Mouse (Mus musculus) erythroid progenitor cell, adult 5-6 weeks (primary cell): ENCODE measurements around the gene Tldc1. TPM values are rescaled to one million over a fixed set of nuclear protein-coding genes. Genes with fewer than 3 reads are reported as not detected.

Experiments
- ATAC-seq: replicated peaks from 2 replicates; pipeline ENCODE4 v1.8.0; 2016; ENCODE audit warnings: moderate number of reproducible peaks, mild to moderate bottlenecking, moderate TSS enrichment, inconsistent platforms; ENCODE audit not compliant: poor library complexity, low FRiP score, severe bottlenecking
- total RNA-seq, 2 experiments: library from RNA; stranded (forward) in 1 of 2; stranded (reverse) in 1 of 2; fragments of 150-400 nt in 1 of 2; fragments of 186-747, 209-891 nt in 1 of 2; gene quantifications; 2 replicates each; pipeline versions ENCODE4 v1.2.3 to v1.2.4; 2015 to 2017; ENCODE audit warnings: low replicate concordance in 2 of 2

The Tldc1 gene
- total RNA-seq, 2 experiments from 2014 or later: 4.2 TPM; not detected in 1

- no peak for ATAC-seq
These were observed 27.1 kb upstream of the Tldc1 start for GRCm38 (mm10) chr8:119805275-119805674.

GRCm38 (mm10) chr8:119802592-119802991 lies 24.4 kb upstream of the Tldc1 start:
- no peak for ATAC-seq

- ATAC-seq: no peak
These were observed 23.0 kb upstream of the Tldc1 start for GRCm38 (mm10) chr8:119801168-119801567.

DNA sequence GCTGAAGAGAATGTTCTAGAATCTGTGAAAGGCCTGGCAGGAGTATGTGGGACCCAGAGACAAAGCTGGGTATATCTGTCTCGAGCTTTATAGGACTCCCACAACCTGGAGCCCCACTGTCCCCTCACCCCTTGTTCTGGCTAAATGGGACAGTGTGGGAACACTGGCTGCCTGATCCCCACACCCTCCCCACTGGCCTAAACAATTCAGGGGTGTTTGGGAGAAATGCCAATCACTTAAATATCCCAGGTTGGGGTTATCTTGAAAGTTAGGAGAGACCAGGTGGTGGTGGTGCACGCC lies 20.7 kb upstream of the Tldc1 start:
- ATAC-seq: no peak

DNA sequence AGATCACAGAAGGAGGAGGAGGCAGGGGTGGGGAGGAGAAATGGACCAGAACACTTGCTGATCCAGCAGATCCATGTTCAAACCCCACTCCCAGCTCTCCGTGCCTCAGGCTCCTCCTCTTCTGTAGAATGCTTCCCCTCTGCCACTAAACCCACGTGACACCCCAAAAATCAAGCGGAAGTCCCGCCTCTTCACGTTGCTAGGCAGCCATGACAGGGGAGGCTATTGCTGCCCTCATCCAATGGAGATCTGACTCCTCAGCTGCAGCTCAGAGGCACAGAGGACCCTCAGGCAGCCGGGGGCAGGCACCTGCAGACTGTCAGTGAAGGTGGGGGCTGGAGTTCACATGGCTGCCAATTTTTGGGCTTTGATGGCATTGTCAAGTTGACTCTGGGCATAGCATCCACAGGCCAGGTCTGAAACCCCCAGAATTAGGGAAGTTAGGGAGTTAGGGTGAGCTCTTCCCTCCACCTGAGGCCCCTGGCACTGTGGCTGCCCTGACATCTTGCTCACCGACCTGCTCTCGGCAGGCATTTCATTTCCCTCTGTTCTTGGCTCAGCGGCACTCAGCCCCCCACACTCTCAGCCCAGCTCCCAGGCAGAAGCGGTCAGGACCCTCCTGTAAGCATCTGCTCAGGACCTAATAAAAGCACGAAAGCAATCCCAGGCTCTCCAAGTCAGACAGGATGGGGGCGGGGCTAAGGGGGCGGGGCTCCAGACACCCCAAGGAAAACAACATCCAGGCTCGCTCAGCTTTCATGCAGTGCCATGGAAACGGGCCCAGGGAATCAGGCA lies 20.2 kb upstream of the Tldc1 start:
- ATAC-seq: no peak

DNA sequence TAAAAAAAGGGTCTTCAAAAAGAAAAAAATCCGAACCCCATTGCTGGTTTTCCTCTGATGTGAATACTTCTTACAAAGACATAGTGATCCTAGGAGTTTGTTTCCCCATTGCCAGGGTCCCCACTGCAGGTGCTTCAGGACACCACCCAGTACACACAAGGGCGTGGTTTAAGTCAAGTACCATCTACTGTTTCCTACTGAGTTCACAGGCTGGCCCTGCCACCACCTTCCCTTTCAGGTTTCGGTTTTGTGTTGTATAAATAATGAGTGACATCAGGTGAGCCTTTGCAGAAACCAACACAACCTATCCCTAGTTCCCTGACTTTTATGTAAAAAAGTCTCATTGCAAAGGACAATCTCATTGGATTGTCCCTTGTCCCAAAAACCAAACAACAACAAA lies 17.4 kb upstream of the Tldc1 start:
- no peak for ATAC-seq

GRCm38 (mm10) chr8:119794689-119795088 lies 16.5 kb upstream of the Tldc1 start:
- ATAC-seq: no peak

DNA sequence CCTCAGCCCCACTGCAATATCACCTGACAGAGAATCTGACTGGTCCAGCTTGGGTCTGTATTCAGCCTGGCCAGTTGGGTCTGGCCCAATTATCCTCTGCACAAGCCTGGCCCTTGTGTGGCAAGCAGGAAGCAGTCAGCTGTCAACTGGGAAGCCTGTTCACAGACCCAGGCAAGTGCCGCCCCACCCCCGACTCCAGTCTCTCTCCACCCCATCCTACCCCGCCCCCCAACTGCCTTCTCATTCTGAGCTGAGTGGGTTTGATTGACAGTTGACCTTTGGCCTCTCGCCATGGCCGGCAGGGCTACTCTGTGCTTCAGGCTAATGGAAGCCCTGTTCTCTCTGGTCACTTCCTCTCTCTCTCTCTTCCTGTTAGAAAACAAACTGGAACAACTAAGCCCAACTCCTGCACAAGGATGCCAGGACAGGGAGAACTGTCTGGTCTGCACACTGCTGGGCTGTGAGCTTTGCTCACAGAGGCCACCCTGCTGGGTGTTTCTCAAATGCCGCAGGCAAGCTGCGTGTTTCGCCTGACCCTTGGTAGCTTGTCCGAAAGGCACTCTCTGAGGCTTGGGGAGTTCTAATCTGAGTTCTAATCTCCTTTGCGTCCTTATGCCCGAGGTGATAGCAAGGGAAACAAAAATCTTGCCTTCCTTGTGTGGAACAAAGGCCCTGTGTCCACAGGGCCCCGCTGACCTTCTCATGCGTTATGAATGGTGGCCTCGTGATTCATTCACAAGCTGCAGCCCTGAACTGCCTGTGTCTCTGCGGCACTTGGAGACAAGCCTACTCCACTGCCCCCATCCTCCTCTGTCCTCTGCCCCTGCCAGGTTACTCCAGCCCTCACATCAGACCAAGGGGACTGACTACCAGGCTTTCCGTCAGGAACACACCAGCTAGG lies 13.8 kb upstream of the Tldc1 start:
- ATAC-seq: no peak

GRCm38 (mm10) chr8:119789581-119789980 lies 11.4 kb upstream of the Tldc1 start:
- ATAC-seq: no peak

DNA sequence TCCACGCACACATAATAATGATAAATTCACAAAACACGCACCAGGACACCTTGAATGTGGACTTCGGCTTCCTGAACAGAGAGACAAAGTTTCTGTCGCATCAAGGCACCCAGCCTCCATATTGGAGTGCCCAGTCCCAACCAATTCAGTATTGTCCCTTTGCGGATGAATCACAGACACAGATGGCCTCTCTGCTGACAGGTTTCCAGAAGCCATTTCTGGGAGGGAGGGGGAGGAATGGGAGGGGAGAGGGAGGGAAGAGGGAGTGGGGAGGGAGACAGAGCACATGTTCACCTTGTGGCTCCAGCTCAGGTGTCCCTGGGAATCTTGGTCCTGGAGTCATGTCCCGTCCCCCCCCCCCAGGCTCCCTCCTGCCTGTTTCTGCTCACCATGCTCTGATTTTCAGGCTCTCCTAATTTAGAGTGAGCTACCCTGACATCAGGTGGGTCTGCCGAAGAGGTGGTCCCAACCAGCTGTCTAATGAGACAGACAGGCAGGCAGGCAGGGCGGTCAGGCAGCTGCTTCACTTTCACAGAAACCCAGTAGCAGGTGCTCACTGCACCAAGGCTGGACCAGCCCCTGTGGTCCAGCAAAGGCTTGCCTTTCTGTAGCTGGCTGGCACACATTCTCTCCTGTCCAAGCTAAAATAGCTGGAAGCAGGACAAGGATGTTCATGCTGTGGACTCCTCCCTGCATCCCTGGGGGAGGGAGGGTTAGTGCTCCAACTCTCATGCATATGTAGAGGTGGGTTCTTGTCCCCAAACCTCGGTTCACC lies 10.6 kb upstream of the Tldc1 start:
- ATAC-seq: no peak

DNA sequence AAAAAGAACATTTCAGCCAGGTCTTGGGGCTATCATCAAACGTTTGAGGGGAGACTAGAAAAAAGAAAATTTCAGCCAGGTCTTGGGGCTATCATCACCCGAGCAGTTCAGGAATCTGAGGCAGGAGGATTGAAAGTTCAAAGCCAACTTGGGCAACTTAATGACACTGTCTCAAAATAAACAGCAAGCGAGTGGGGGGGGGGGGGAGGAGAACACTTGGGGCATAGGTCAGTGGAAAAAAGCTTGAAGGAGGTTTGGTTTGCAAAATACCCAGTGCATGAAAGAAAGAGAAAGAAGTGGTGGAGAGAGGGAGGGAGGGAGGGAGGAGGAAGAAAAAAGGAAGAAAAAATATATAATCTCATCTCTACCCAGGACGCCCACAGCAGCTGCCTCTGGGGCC lies 9.1 kb upstream of the Tldc1 start:
- ATAC-seq: no peak

DNA sequence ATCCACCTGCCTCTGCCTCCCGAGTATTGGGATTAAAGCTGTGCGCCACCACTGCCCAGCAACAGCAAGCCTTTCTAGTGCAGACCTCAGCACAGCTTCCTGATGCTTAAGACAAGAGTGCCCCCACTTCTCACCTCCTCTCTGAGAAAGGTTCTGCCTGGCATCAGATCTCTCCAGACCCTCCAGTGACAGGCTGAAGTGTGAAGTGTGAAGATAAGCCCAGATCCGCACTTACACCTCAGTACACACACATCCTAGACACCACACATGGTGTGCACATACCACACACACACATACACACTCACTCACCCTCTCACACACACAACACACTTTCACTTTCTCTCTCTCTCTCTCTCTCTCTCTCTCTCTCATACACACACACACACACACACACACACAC lies 8.7 kb upstream of the Tldc1 start:
- no peak for ATAC-seq

DNA sequence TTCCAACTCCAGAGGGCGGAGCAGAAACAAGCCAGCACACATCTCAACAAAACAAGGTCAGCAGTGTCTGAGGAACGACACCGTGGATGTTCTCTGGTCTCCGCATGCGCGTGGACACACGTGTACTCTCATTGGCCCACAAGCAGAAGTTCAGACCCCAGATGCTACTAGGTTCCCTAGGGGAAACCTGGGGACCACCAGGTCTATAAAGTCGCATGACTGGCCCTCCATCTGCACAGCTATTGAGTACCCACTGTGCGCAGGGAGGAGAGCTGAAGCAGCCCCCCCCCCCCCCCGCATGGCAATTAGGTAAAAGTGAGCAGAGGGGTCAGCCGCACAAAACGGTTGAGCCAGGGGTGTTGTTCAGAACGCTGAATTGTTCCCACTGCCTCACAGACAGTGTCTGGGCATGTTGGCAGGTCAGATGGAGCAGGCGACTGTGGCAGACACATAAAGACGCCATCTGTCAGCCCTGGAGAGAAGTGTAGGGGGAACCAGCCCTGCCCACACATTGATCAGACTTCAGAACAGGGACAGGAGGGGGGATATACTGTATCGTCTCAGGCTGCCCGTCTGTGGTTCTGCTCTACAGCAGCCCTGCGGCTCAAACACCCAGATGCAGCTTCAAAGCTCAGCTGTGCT lies 7.7 kb upstream of the Tldc1 start:
- no peak for ATAC-seq

DNA sequence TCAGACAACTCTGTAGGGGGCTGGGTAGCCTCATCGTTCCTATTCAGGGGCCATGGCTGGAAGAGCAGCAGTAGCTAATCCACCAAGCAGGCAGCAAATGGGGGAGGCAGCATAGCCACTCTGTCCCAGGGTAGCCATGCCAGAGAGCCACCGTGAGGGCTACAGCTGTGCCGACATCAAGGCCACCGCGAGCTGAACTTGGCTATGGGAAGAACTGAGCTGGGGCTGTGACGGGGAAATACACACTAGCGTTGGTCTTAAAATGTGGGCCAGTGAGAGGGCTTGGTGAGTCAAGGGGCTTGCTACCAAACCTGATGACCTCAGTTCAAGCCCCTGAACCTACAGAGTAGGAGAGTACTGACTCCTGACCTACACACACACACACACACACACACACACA lies 6.5 kb upstream of the Tldc1 start:
- no peak for ATAC-seq

GRCm38 (mm10) chr8:119784141-119784574 lies 5.9 kb upstream of the Tldc1 start:
- no peak for ATAC-seq

DNA sequence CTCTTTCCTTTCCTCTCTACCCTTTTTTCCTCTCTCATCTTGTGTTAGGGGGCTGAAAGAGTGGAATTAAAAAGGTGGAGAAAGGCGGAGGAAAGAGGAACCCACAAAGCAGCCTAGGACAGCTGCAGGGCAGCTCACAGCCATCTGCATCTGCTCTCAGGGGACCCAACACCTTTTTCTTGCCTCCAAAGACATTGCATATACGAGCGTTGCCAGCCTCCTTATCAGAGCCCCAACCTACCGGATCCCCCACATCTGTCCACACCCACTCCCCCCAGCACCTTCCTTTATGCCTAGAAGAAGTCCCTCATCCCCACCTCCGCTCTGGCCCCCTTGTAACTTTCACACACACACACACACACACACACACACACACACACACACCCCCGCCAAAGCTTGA lies 5.4 kb upstream of the Tldc1 start:
- ATAC-seq: no peak

DNA sequence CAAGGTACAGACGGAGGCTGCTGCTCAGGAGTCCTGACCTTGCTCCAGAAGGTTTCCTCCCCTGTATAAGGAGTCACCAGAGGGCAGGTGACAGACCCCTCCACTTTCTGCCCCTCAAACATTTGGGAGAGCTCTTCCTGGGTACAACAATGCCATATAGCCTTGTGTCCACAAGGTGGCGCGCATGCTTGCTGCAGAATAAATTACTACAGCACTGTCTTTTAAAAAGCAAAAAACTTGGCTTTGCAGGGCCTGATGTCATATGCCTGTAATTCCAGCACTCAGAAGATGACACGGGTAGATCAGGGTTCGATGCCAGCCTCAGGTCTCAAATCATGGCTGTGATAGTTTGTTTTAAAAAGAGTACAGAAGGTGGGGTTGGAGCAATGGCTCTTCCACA lies 4.5 kb upstream of the Tldc1 start:
- no peak for ATAC-seq

DNA sequence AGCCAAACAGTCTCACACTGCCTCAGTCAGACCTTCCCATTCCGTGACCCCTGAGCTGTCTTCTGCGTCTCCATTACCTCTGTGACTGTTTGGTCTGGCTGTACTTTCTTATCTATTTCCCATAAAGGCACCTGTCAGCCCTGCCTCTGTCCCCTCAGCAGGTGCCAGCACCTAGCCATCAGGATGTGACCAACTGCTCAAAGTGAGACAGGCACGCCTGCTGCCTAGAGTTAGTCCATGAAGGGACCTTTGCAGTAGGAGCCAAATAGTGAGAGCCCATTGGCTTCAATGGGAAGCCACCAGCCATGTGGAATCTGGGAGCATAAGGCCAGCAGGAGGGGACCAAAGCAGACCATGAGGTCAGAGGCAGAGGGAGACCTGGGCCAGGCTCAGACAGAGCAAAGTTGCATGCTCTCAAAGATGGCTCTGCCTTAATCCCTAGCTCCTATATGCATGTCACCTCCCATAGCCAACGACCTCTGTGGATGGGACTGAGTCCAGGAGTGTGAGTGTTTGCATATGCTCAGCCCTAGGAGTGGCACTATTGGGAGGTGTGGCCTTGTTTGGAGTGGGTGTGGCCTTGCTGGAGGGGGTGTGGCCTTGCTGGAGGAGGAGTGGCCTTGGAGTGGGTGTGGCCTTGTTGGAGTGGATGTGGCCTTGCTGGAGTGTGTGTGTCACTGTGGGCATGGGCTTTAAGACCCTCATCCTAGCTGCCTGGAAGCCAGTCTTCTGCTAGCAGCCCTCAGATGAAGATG lies 3.0 kb upstream of the Tldc1 start:
- no peak for ATAC-seq

DNA sequence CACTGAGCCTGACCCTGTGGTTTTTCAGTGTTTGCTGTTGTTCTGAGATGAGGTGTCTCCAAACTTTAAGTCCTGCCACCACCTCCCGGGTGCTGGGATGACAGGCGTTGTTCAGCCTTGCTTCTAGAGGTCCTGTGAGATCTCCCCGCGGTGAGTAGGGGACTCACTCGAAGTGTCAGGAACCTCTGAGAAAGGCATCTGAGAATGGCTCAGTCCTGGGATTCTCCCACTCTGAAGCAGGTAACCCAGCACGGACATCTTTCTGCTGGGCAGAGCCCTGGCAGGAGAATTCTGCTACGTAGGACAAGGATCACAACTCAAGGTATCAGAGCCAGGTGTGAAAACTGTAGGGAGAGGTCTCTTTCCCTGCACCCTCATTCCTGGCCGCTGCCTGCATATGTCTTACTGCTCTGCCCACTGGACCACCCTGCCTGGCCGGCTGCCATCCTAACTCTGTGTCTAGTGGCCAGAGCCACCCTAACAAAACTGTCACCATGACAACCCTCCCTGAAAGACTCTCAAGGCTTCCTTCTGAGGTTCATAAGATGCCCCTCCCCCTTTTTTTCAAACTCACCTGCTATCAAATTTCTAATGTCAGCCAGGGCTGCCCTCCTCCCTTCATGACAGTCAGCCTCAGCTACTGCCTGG lies 2.3 kb upstream of the Tldc1 start:
- ATAC-seq: no peak
